Mouse (Mus musculus): ENCODE results near the gene Gm28372. TPM values are rescaled to one million over a fixed set of nuclear protein-coding genes. Genes with fewer than 3 reads are reported as not detected.
"Not testable (repeated sequence)": the region's sequence is repeated elsewhere in the genome, so short reads cannot be mapped to it uniquely, and the experiment has no call there.

Gm28372 gene
- total RNA-seq (2021), result not detected

DNA sequence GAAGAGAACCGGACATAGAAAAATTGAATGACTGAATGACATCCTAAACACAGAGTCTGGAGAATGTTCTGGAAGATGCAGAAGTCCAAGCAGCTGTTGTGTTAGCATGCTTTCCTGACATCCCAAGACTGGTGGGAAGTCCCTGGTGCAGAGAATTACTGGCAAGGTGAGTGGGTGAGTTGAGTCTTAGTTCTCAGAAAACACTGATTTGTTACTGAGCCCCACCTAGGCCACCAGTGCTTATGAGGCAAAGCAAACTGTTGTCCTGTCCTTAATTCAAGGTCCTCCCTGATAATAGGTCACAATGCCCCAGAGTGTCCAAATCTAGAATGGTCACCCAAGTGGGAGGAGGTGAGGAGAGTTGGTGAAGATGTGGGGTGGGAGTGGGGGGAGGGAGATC lies at the start of gene Gm28372, which contains the start of gene 1700020A23Rik:
Gene Gm28372, plus strand, starts transcription at position 301 of the 400 bp plus-strand sequence.
Gene 1700020A23Rik, plus strand, starts transcription at position 321 of the 400 bp plus-strand sequence.
- intact Hi-C loops (cut with DNase I), result no loop called here
- no peak for DNase-seq

DNA sequence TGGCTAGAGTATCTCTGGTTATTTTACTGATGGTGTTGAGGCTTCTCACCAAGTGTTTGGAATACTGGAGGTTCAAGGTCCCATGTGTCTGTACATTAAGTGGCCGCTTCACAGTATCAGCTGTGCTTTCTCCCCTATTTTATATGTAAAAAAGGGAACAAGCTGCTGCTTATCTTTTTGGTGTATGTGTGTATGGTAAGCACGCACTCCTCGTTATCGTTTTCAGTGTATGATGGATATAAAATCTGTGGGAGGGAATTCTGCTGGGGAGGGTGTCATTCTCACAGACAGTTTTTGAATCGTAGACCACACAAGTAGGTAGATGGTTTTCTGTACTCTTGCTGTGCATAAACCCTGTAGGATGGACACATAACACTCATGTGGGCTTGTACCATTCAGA lies 47.5 kb upstream of the Gm28372 start:
- intact Hi-C loops (cut with DNase I), result no loop called here
- DNase-seq, result no peak

- no peak for DNase-seq
- intact Hi-C loops (cut with DNase I), result no loop called here
Observed at GRCm38 (mm10) chr2:130358852-130359251, 46.2 kb upstream of the Gm28372 start.

DNA sequence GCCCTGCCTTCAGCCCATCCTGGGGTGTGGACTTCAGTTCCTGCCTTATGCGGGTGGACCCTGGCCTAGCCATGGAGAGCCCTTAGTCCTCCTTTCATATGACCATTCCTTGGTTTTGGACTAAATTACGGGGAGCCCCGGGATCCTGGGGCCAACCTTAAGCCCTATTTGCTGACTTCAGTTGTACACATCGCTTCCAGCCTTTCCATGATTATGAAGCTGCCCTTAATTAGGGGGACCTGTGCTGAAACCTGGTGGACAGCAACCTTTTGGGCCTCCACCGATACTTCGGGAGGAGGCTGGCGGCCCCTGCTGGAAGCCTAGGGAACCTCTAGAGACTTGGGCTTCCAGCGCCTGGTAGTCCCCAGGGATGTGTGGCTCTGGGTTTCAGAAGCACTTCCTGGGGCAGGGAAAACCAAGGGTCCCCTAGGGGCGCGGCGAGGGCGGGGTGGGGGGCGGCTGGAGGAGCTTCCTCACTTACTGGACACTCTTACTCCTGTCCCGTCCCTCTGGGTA lies 42.5 kb upstream of the Gm28372 start:
- intact Hi-C loops (cut with DNase I), result loop anchor here (2.0 kb wide), 1 partner anchor 72 kb away; no protein-coding TSS in a partner anchor
- DNase-seq, result peak; percentile 53 to 74

GRCm38 (mm10) chr2:130365211-130366094 lies 39.6 kb upstream of the Gm28372 start:
- peak; percentile 18 to 37 for DNase-seq
- intact Hi-C loops (cut with DNase I), result no loop called here

- intact Hi-C loops (cut with DNase I), result no loop called here
- no peak for DNase-seq
Observed at GRCm38 (mm10) chr2:130367386-130367785, 37.7 kb upstream of the Gm28372 start.

GRCm38 (mm10) chr2:130373026-130373425 lies 32.0 kb upstream of the Gm28372 start:
- DNase-seq; intact Hi-C loops (cut with DNase I): not testable (repeated sequence)

- no peak for DNase-seq
- intact Hi-C loops (cut with DNase I), result no loop called here
Observed at GRCm38 (mm10) chr2:130374951-130375350, 30.1 kb upstream of the Gm28372 start.

DNA sequence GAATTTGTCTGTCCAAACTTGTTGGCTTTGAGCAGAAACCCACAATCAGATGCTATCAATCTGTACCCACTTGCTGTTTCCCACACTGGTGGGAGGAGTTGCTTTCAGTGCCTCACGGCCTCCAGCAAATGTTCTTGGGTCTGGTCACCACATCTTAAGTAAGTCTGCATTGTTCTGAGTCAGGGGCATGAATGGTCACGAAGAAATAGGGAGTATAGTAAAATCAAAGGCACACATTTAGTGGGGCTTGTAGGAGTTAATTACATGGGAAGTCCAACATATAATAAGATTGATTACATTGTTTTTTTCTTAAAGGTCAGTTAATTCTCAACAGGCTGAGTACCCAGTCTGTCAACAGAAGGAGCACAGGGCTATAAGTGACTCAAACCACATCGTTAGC lies 21.8 kb upstream of the Gm28372 start:
- intact Hi-C loops (cut with DNase I), result no loop called here
- DNase-seq, result no peak

DNA sequence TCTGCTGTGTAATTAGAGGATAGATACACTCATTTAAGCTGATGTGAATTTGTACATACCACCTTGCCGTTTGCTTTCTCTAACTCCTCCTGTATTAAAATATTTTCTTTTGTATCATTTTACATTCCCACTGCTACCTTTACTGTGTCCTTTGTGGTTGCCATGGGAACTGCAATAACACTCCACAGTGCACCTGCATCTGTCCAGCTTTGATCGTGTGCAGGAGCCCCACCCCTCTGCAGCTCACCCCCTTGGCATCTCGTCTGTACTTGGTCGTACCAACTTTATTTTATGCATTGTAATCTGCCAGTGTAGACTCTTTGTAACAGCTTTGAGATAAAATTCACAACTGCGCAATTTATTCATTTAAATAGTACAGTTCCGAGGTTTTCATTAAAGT lies 21.1 kb upstream of the Gm28372 start:
- intact Hi-C loops (cut with DNase I), result no loop called here
- no peak for DNase-seq

DNA sequence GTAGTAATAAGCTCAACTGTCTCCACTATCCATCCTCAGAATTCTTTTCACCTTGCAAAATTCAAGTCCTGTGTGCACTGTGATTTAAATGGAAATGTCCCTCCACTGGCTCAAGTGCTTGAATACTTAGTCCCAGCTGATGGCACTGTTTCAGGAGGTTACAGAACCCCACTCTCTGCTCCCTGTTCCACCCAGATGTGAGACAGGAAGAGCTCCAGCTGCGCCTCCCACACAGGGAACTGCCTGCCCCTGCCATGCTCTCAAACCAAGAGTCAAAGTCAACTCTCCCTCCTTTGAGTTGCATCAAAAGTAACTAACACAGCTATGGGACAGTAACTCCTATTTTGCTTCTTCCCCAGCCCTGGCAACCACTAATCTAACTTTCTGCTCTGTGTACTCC lies 18.8 kb upstream of the Gm28372 start:
- intact Hi-C loops (cut with DNase I), result no loop called here

GRCm38 (mm10) chr2:130388796-130389195 lies 16.2 kb upstream of the Gm28372 start:
- no peak for DNase-seq
- intact Hi-C loops (cut with DNase I), result no loop called here

More for the DNA sequence above, 18.8 kb upstream of the Gm28372 start:
- no peak for DNase-seq

DNA sequence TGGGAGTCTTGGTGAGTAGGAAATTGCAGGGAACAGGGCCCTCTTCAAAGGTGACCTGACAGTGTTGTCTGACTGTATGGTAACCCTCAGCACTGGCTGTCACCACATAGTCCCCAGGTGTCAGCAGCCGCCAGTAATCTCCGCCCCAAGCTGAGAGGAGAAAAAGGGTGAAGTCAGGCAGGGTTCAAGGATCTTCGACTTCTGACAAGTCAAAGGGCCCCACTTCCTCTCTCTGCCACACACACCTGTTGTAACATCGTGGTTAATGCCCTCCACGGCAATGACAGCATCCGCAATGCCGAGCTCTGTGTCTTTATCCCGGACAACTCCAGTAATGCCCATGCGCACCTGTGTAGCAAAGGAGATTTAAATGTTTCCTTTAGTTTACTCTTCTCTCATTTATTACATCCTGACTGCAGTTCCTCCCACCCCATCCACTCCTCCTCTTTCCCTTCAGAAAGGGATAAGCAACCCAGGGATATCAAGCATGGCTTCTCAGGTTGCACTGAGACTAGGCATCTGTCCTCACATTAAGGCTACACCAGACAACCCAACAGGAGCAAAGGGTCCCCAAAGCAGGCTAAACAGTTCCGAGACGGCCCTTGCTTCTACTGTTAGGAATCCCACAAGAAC lies 13.9 kb upstream of the Gm28372 start:
- DNase-seq, result no peak
- intact Hi-C loops (cut with DNase I), result no loop called here

DNA sequence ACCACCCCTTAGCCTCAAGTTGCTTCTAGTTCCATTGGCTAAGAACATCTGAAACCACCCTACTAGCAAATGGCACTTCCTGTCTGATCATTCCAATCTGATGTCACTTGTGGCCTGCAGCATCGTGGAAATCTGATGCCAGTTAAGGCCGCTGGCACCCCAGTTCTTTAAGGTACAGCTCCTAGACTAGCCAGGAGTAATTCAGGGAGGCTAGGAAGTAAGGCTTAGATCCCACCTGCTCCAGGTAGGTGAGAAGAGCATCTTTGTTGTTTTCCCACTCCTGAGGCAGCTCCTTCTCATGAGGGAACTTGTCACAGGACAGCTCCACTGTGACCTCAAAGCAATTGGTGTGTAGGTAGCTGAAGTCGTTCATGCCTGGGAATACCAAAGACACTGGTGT lies 12.2 kb upstream of the Gm28372 start:
- intact Hi-C loops (cut with DNase I), result no loop called here
- DNase-seq, result no peak

DNA sequence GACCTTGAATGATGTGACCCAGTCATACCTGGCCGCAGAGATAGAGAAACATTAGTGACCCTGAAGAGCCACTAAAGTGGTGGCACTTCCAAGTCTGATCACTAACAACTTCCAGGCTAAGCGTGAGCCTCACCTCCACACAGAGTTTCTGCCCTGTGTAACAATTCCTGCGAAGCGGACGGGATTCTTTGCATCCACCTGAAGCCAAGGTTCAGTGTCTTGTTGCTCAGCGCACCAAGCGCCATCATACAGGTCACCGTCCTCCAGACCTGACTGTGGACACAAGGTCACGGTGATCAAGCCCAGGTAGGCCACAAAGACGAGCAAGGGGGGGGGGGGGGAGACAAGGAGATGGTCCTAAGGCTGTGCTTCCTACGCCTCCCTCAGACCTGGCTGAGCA lies 9.3 kb upstream of the Gm28372 start:
- DNase-seq, result no peak
- intact Hi-C loops (cut with DNase I), result no loop called here

DNA sequence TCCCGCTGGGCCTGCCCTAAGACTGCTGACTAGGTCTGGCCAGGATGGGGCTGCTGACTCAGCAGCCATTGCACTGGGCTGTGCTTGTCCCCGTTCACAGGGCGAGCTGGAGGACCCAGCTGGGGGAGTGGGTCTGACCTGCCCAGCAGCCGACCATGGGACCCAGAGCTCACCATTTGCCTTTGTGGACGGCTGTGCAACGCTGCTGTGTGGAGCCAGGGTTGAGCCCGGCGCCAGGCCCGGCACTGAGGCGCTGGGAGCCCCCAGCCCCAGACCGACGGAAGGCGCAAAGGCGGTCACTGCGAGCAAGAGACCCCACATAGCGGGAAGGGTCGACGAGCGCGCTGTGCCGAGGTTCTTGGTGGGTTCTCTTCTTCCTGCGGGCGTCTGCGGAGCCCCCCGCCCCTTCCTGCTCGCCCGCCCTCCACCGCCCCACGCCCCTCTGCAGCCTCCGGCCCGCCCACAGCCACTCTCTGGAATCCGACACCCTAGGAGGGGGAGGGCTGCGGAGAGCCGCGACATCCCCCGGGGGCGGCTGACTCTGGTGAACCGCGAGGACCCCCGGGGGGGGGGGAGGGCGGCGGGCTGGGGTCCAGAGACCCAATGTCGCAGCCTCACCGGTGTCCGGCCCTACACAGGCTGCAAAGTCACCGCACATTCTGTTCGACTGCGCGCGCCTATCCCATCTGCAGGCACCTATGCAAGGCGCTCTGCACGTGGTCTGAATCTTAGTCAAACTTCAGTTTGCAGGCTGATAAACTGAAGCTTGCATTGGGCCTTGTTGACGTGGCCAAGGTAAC lies 7.7 kb upstream of the Gm28372 start, which contains the start of gene Cpxm1:
Gene Cpxm1, minus strand, starts transcription at position 389 of the 800 bp plus-strand sequence.
- intact Hi-C loops (cut with DNase I), result no loop called here
- peak; percentile 47 to 50 for DNase-seq

DNA sequence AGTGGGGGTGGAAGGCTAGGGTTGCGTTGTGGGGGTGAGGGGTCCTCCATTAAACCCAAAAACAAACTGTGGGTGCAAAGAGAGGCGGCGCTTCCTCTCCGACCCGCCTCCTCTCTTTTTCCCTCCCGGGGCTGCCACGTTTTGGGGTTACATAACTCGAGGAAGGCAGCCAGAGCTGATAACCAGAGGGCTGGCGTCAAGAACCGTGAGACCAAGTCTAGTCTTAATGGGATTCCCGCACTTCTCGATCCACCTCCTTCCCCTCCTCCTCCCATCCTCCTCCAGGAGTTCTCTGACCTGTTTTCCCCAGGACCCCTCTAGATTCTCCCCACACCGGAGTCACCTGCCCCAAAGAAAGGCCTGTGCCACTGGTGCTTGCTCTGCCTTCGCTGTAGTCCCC lies 6.9 kb upstream of the Gm28372 start:
- peak; percentile 54 to 62 for DNase-seq
- intact Hi-C loops (cut with DNase I), result no loop called here

DNA sequence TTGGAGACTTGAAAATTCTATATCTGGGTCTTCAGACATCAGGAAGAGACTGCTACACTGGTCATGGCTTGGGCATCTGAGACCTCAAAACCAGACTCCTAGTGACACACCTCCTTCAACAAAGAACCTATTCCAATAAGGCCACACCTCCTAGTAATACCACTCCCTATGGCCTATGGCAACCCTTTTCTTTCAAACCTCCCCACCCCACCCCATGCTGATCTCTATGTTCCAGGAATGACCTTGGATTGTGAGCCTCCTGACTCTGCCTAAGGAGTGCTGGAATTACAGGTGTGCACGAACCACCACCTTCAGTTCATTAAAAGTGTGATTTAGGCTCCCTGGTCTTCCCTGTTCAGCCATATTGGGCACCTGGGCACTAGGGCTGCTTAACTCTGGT lies 5.0 kb upstream of the Gm28372 start:
- DNase-seq, result no peak
- intact Hi-C loops (cut with DNase I), result no loop called here

- intact Hi-C loops (cut with DNase I), result no loop called here
- no peak for DNase-seq
Observed at GRCm38 (mm10) chr2:130401891-130402290, 3.1 kb upstream of the Gm28372 start.

- intact Hi-C loops (cut with DNase I), result no loop called here
- no peak for DNase-seq
Observed at GRCm38 (mm10) chr2:130406178-130406577, 1.1 kb downstream of the Gm28372 start, which contains the start of gene Tmem239. Tmem239 (plus strand) TSS chr2:130406478.

DNA sequence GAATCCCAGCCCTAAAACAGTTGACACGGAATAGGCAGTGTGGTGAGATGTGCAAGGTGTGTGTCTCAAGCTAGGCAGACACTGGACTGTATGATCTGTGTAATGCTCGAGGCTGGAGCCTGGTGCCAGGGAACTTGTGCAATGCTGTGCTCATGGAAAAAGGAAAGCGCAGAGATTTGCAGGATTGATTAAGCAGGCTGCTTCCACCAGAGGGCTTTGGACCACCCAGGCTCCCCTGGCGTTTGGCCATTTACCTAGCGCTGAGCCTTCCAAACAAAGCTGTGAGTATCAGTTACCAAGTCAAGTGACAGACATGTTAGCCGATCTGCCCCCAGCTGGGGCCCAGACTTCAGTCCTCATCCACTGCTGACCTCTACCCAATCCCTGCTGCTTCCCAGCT lies 3.2 kb downstream of the Gm28372 start:
- no peak for DNase-seq
- intact Hi-C loops (cut with DNase I), result no loop called here
